Mouse (Mus musculus): ENCODE results near the gene Alppl2. TPM values are rescaled to one million over a fixed set of nuclear protein-coding genes. Genes with fewer than 3 reads are reported as not detected.

The Alppl2 gene
- polyA plus RNA-seq, 1 experiment from 2014 or later = not detected

Other genes with a start within 250 kb of the Alppl2 start
- not detected in 2 replicates for gene Alpi, start 11.7 kb upstream of the Alppl2 start, polyA plus RNA-seq (2015; fragmentation: Nextera tagmentation; extraction: Ambion mirVana)
- gene Akp3, start 35.0 kb upstream of the Alppl2 start, polyA plus RNA-seq (2015; fragmentation: Nextera tagmentation; extraction: Ambion mirVana) = not detected in 2 replicates
- 14.4 and 25.7 TPM in 2 replicates for gene Ecel1, start 66.6 kb upstream of the Alppl2 start, polyA plus RNA-seq (2015; fragmentation: Nextera tagmentation; extraction: Ambion mirVana)
- gene Prss56, start 93.4 kb upstream of the Alppl2 start, polyA plus RNA-seq (2015; fragmentation: Nextera tagmentation; extraction: Ambion mirVana) = 0.34 TPM in 1 of 2 replicates, not detected in the other
- gene Chrnd, start 100.7 kb upstream of the Alppl2 start, polyA plus RNA-seq (2015; fragmentation: Nextera tagmentation; extraction: Ambion mirVana) = not detected in 2 replicates
- not detected in 2 replicates for gene Chrng, start 114.7 kb upstream of the Alppl2 start, polyA plus RNA-seq (2015; fragmentation: Nextera tagmentation; extraction: Ambion mirVana)
- 86.6 and 92.5 TPM in 2 replicates for gene Eif4e2, start 124.0 kb upstream of the Alppl2 start, polyA plus RNA-seq (2015; fragmentation: Nextera tagmentation; extraction: Ambion mirVana)
- gene Efhd1, start 174.4 kb upstream of the Alppl2 start, polyA plus RNA-seq (2015; fragmentation: Nextera tagmentation; extraction: Ambion mirVana) = 0.36 and 1.4 TPM in 2 replicates
- 66.4 and 75.4 TPM in 2 replicates for gene Gigyf2, start 237.1 kb upstream of the Alppl2 start, polyA plus RNA-seq (2015; fragmentation: Nextera tagmentation; extraction: Ambion mirVana)